Mouse (Mus musculus): Measurements from ENCODE around the gene Ccdc158. TPM values are rescaled to one million over a fixed set of nuclear protein-coding genes. Genes with fewer than 3 reads are reported as not detected.

The Ccdc158 gene
- polyA plus RNA-seq, 1 experiment from 2014 or later: 0.75 TPM

- 35% methylated on average over 7 of the region's 7 CpGs for WGBS
- Histone ChIP-seq H3K4me3 (no peak overlapping the region), H3K27me3 (no peaks in the 10 kb centered on the region), H3K4me1 (no peaks in the 10 kb centered on the region), H3K9me3 (peaks cover 3% of the 10 kb centered on the region; the same call in 1 of the 2 replicates), H3K27ac (no peak overlapping the region), H3K36me3 (no peaks in the 10 kb centered on the region), H3K9ac (no peak overlapping the region), H3K4me2 (replicated peaks) (no peak overlapping the region)
- ATAC-seq (ENCODE audit: low FRiP score, low read depth): peak; percentile 77
Measured at GRCm38 (mm10) chr5:92627896-92628295, 47.2 kb downstream of the Ccdc158 start.

- H3K4me2 ChIP-seq (replicated peaks): no peak overlapping the region
- H3K27ac ChIP-seq: no peak overlapping the region
- no peaks in the 10 kb centered on the region for H3K36me3 ChIP-seq
- no peaks in the 10 kb centered on the region for H3K27me3 ChIP-seq
- H3K4me1 ChIP-seq: no peaks in the 10 kb centered on the region
- no peak overlapping the region for H3K9ac ChIP-seq
- no peak for ATAC-seq (ENCODE audit: low FRiP score, low read depth)
- H3K9me3 ChIP-seq: peaks cover 3% of the 10 kb centered on the region; the same call in 1 of the 2 replicates
- WGBS: 77% methylated on average over 5 of the region's 5 CpGs
- no peak overlapping the region for H3K4me3 ChIP-seq
Measured at GRCm38 (mm10) chr5:92621883-92622282, 53.2 kb downstream of the Ccdc158 start.

- ATAC-seq (ENCODE audit: low FRiP score, low read depth): no peak
- Histone ChIP-seq H3K27me3 (no peaks in the 10 kb centered on the region), H3K9me3 (no peaks in the 10 kb centered on the region), H3K4me3 (no peak overlapping the region), H3K27ac (no peak overlapping the region), H3K4me2 (replicated peaks) (no peak overlapping the region), H3K4me1 (no peaks in the 10 kb centered on the region), H3K9ac (no peak overlapping the region), H3K36me3 (no peaks in the 10 kb centered on the region)
- 93% methylated on average over 4 of the region's 4 CpGs for WGBS
Measured at GRCm38 (mm10) chr5:92612756-92613155, 62.3 kb downstream of the Ccdc158 start.

- no peaks in the 10 kb centered on the region for H3K9me3 ChIP-seq
- H3K4me2 ChIP-seq (replicated peaks): no peak overlapping the region
- no peak overlapping the region for H3K4me3 ChIP-seq
- ATAC-seq (ENCODE audit: low FRiP score, low read depth): no peak
- peaks cover 16% of the 10 kb centered on the region for H3K4me1 ChIP-seq
- 90% methylated on average over 5 of the region's 5 CpGs for WGBS
- no peak overlapping the region for H3K27ac ChIP-seq
- H3K36me3 ChIP-seq: peaks cover 6% of the 10 kb centered on the region; the same call in 1 of the 2 replicates
- no peaks in the 10 kb centered on the region for H3K27me3 ChIP-seq
- no peak overlapping the region for H3K9ac ChIP-seq
Measured at GRCm38 (mm10) chr5:92607492-92608229, 67.4 kb downstream of the Ccdc158 start.

- Histone ChIP-seq H3K9ac (no peak overlapping the region), H3K9me3 (no peaks in the 10 kb centered on the region), H3K4me1 (peaks cover 20% of the 10 kb centered on the region), H3K36me3 (peaks cover 6% of the 10 kb centered on the region; the same call in 1 of the 2 replicates), H3K4me3 (no peak overlapping the region), H3K27me3 (0 out of 2 replicates have a peak, but pooled peaks cover 2% of the 10 kb centered on the region), H3K4me2 (replicated peaks) (0 out of 2 replicates have a peak overlapping the region, but pooled peaks have one; percentile 92), H3K27ac (no peak overlapping the region)
- no peak for ATAC-seq (ENCODE audit: low FRiP score, low read depth)
- WGBS: 68% methylated on average over 10 of the region's 10 CpGs
Measured at GRCm38 (mm10) chr5:92604452-92605247, 70.4 kb downstream of the Ccdc158 start.

GRCm38 (mm10) chr5:92602691-92603690, 72.1 kb downstream of the Ccdc158 start, which contains the start of gene Stbd1:
Stbd1 (plus strand) TSS chr5:92603041.
- Histone ChIP-seq H3K4me1 (peaks cover 20% of the 10 kb centered on the region), H3K36me3 (peaks cover 6% of the 10 kb centered on the region; the same call in 1 of the 2 replicates), H3K9me3 (no peaks in the 10 kb centered on the region), H3K27ac (no peak within 1 kb of the TSS; the same call in 1 of the 2 replicates), H3K9ac (peak within 1 kb of the TSS; percentile 79), H3K4me3 (peak within 1 kb of the TSS; percentile 74), H3K27me3 (0 out of 2 replicates have a peak, but pooled peaks cover 2% of the 10 kb centered on the region), H3K4me2 (replicated peaks) (peak within 1 kb of the TSS; percentile 92)
- WGBS: 0% methylated on average over 68 of the region's 69 CpGs
- peak; percentile 93 for ATAC-seq (ENCODE audit: low FRiP score, low read depth)

- no peaks in the 10 kb centered on the region for H3K9me3 ChIP-seq
- H3K9ac ChIP-seq: no peak overlapping the region
- no peaks in the 10 kb centered on the region for H3K36me3 ChIP-seq
- WGBS: 76% methylated on average over 10 of the region's 10 CpGs
- H3K27me3 ChIP-seq: 0 out of 2 replicates have a peak, but pooled peaks cover 2% of the 10 kb centered on the region
- H3K4me2 ChIP-seq (replicated peaks): no peak overlapping the region
- ATAC-seq (ENCODE audit: low FRiP score, low read depth): no peak
- H3K4me1 ChIP-seq: peaks cover 11% of the 10 kb centered on the region; the same call in 1 of the 2 replicates
- no peak overlapping the region for H3K27ac ChIP-seq
- no peak overlapping the region for H3K4me3 ChIP-seq
Measured at GRCm38 (mm10) chr5:92599030-92599429, 76.0 kb downstream of the Ccdc158 start.

GRCm38 (mm10) chr5:92596865-92597264, 78.2 kb downstream of the Ccdc158 start:
- Histone ChIP-seq H3K4me1 (0 out of 2 replicates have a peak, but pooled peaks cover 1% of the 10 kb centered on the region), H3K36me3 (no peaks in the 10 kb centered on the region), H3K4me2 (replicated peaks) (no peak overlapping the region), H3K4me3 (no peak overlapping the region), H3K9ac (no peak overlapping the region), H3K27ac (no peak overlapping the region), H3K9me3 (no peaks in the 10 kb centered on the region), H3K27me3 (0 out of 2 replicates have a peak, but pooled peaks cover 2% of the 10 kb centered on the region)
- WGBS: 91% methylated on average over 8 of the region's 8 CpGs
- ATAC-seq (ENCODE audit: low FRiP score, low read depth): no peak

DNA sequence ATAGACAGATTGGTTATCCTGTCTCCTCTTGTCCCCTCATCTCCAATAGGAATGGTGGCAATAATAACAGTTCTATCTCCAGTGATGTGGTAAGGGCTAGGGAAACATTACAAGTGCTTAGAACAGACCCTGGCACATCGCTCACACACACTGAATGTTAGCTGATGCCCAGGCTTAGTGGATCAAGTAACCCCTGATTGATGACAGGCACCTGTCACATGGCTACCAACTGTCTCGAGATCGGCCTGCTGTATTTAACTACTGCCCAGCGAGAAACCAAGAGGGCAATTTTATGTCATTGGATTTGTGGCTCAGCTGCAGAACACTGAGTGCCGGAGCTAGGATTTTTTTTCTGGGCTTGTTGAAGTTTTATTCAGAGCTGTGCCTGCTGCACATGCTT, 80.0 kb downstream of the Ccdc158 start:
- H3K9ac ChIP-seq: no peak overlapping the region

DNA sequence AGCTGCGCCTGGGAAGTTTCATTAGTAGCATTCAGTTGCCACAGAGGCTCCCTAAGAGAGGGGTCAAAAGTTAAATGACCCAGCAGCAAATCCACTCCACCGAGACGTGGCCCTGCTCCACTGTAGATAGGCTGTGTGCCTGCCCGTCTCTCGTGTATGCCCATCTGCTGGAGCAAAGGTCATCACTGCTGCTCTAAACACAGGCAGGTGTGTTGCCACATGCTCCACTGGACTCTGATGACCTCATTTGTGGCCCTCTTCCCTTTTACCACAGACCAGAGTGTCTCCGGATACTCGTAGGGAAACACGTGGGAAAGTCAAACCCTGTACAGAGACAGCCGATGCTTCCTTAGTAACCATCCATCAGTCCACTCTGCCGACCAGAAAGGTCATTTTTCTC, 89.1 kb downstream of the Ccdc158 start:
- no peak overlapping the region for H3K4me3 ChIP-seq
- H3K27me3 ChIP-seq: no peaks in the 10 kb centered on the region
- no peak for ATAC-seq (ENCODE audit: low FRiP score, low read depth)
- H3K9ac ChIP-seq: no peak overlapping the region
- WGBS: 49% methylated on average over 10 of the region's 10 CpGs
- no peak overlapping the region for H3K27ac ChIP-seq
- no peaks in the 10 kb centered on the region for H3K36me3 ChIP-seq
- no peaks in the 10 kb centered on the region for H3K9me3 ChIP-seq
- H3K4me2 ChIP-seq (replicated peaks): no peak overlapping the region
- H3K4me1 ChIP-seq: no peaks in the 10 kb centered on the region

More for the DNA sequence above, 80.0 kb downstream of the Ccdc158 start:
- ATAC-seq (ENCODE audit: low FRiP score, low read depth): no peak
- H3K27me3 ChIP-seq: no peaks in the 10 kb centered on the region
- WGBS: 59% methylated on average over 5 of the region's 5 CpGs
- H3K36me3 ChIP-seq: no peaks in the 10 kb centered on the region
- no peaks in the 10 kb centered on the region for H3K9me3 ChIP-seq
- no peak overlapping the region for H3K4me3 ChIP-seq
- H3K4me1 ChIP-seq: no peaks in the 10 kb centered on the region
- H3K27ac ChIP-seq: no peak overlapping the region
- H3K4me2 ChIP-seq (replicated peaks): no peak overlapping the region

GRCm38 (mm10) chr5:92579559-92579958, 95.5 kb downstream of the Ccdc158 start:
- H3K4me3 ChIP-seq: no peak overlapping the region
- H3K4me2 ChIP-seq (replicated peaks): no peak overlapping the region
- no peaks in the 10 kb centered on the region for H3K4me1 ChIP-seq
- H3K27ac ChIP-seq: no peak overlapping the region
- H3K9ac ChIP-seq: no peak overlapping the region
- H3K9me3 ChIP-seq: no peaks in the 10 kb centered on the region
- no peak for ATAC-seq (ENCODE audit: low FRiP score, low read depth)
- H3K36me3 ChIP-seq: no peaks in the 10 kb centered on the region
- 86% methylated on average over 14 of the region's 14 CpGs for WGBS
- H3K27me3 ChIP-seq: no peaks in the 10 kb centered on the region

Data from limb, embryonic 13.5 days (tissue).